Mouse (Mus musculus) heart, adult 2 months (tissue): Measurements from ENCODE around the gene Hsd11b2. TPM values are rescaled to one million over a fixed set of nuclear protein-coding genes. Genes with fewer than 3 reads are reported as not detected.

Source experiments
- DNase-seq, 2 experiments: peaks; one replicate each; pipeline ENCODE4 v3.0.0; 2021
- H3K27ac ChIP-seq: fragments of 200-600 bp; 2 replicates; pipeline ENCODE4 v1.8.1; 2022
- H3K27me3 ChIP-seq: fragments of 200-500 bp; 2 replicates; pipeline ENCODE4 v1.6.1; 2012; ENCODE audit warnings: mild to moderate bottlenecking, low read length, inconsistent platforms, mixed read lengths; ENCODE audit not compliant: control insufficient read depth, insufficient read depth
- H3K36me3 ChIP-seq: fragments of 200-500 bp; 2 replicates; pipeline ENCODE4 v1.6.1; 2012; ENCODE audit warnings: low read length, inconsistent platforms; ENCODE audit not compliant: control insufficient read depth, insufficient read depth
- H3K4me1 ChIP-seq: fragments of 200-500 bp; 2 replicates; pipeline ENCODE4 v1.6.1; 2011; ENCODE audit warnings: low read length; ENCODE audit not compliant: control insufficient read depth, insufficient read depth
- H3K4me3 ChIP-seq: fragments of 200-600 bp; 2 replicates; pipeline ENCODE4 v1.8.1; 2022
- H3K79me2 ChIP-seq: fragments of 200-500 bp; replicated peaks from 2 replicates; pipeline ENCODE4 v1.6.1; 2012; ENCODE audit warnings: mild to moderate bottlenecking, inconsistent platforms, low read length, moderate library complexity, mixed read lengths; ENCODE audit not compliant: control insufficient read depth, insufficient read depth
- H3K9ac ChIP-seq: fragments of 200-500 bp; 2 replicates; pipeline ENCODE4 v1.6.1; 2012; ENCODE audit warnings: low read depth, mild to moderate bottlenecking, control low read depth, inconsistent platforms, low read length, mixed read lengths
- CTCF ChIP-seq: fragments of 200-600 bp; IDR thresholded peaks from 2 replicates; pipeline ENCODE4 v1.8.1; 2022; ENCODE audit warnings: antibody characterized with exemption, mild to moderate bottlenecking, moderate library complexity
- EP300 ChIP-seq: fragments of 200-500 bp; IDR thresholded peaks from 2 replicates; pipeline ENCODE4 v1.6.1; 2011; ENCODE audit warnings: low read depth, low read length, control low read depth; ENCODE audit not compliant: insufficient read depth
- POLR2A ChIP-seq: fragments of 200-500 bp; IDR thresholded peaks from 2 replicates; pipeline ENCODE4 v1.6.1; 2011; ENCODE audit warnings: mild to moderate bottlenecking, low read depth, low read length, control low read depth; ENCODE audit not compliant: insufficient read depth
- WGBS: fragments of 180-500 bp; shearing (Covaris S2); methylation state at CpG from one replicate; pipeline ENCODE4 v1.1.7; 2018; 5-methylcytosine and 5-hydroxymethylcytosine counted together
- intact Hi-C: fragments of 180-260 bp; cut with DNase I; formaldehyde crosslinking; loops from one replicate; pipeline ENCODE4 v1.15.1; 2025
- polyA plus RNA-seq: library from polyadenylated mRNA; depleted of rRNA; stranded (reverse); fragments of >200 nt; gene quantifications from 2 replicates; pipeline ENCODE4 v1.2.3, GENCODE M21; 2012; rRNA removed
- total RNA-seq, 2 experiments: library from RNA; stranded (reverse); gene quantifications; 2 replicates each; pipeline ENCODE4 v1.2.3; 2021

The Hsd11b2 gene
- total and polyA plus RNA-seq, 3 experiments = 0.08 to 0.23 TPM; not detected in 1

- no peaks in the 10 kb centered on the region for H3K79me2 ChIP-seq
- no peaks in the 10 kb centered on the region for H3K36me3 ChIP-seq
- TF ChIP-seq CTCF (no peak), POLR2A (no peak), EP300 (no peak)
- intact Hi-C loops = no loop called here
- no peak overlapping the region for H3K4me3 ChIP-seq
- no peak overlapping the region for H3K9ac ChIP-seq
- H3K4me1 ChIP-seq = peaks cover 3% of the 10 kb centered on the region
- H3K27me3 ChIP-seq = no peaks in the 10 kb centered on the region
- 80% methylated on average over 9 of the region's 9 CpGs for WGBS
- no peak for DNase-seq
- no peak overlapping the region for H3K27ac ChIP-seq
Observed at GRCm38 (mm10) chr8:105571810-105572209, 53.3 kb downstream of the Hsd11b2 start.

GRCm38 (mm10) chr8:105573427-105573826 lies 54.9 kb downstream of the Hsd11b2 start:
- H3K27ac ChIP-seq = no peak overlapping the region
- intact Hi-C loops = no loop called here
- H3K27me3 ChIP-seq = no peaks in the 10 kb centered on the region
- peak; percentile 33 to 44 for DNase-seq
- no peaks in the 10 kb centered on the region for H3K36me3 ChIP-seq
- TF ChIP-seq CTCF = no peak
- no peak for TF ChIP-seq EP300
- no peak for TF ChIP-seq POLR2A
- H3K9ac ChIP-seq = no peak overlapping the region
- no peaks in the 10 kb centered on the region; the same call in 1 of the 2 replicates for H3K4me1 ChIP-seq
- no peaks in the 10 kb centered on the region for H3K79me2 ChIP-seq
- H3K4me3 ChIP-seq = no peak overlapping the region

Other genes with a start within 250 kb of the Hsd11b2 start
- gene Hsf4, start 249.0 kb upstream of the Hsd11b2 start, total RNA-seq = 1 to 10 TPM; 2.7 to 3.9 TPM
- 4.3 and 5.4 TPM in 2 replicates for gene Hsf4, start 249.0 kb upstream of the Hsd11b2 start, polyA plus RNA-seq
- gene Nol3, start 242.6 kb upstream of the Hsd11b2 start, total RNA-seq = 10 to 100 TPM; 19.7 to 23.0 TPM
- gene Nol3, start 242.6 kb upstream of the Hsd11b2 start, polyA plus RNA-seq = 17.3 and 19.1 TPM in 2 replicates
- gene 4931428F04Rik, start 228.9 kb upstream of the Hsd11b2 start, total RNA-seq = 1 to 10 TPM; 1.1 to 1.2 TPM
- 2.1 and 3.5 TPM in 2 replicates for gene 4931428F04Rik, start 228.9 kb upstream of the Hsd11b2 start, polyA plus RNA-seq
- 1 to 10 TPM; 3.9 to 4.7 TPM for gene Exoc3l, start 222.7 kb upstream of the Hsd11b2 start, total RNA-seq
- gene Exoc3l, start 222.7 kb upstream of the Hsd11b2 start, polyA plus RNA-seq = 10.5 and 11.8 TPM in 2 replicates
- 10 to 100 TPM; 21.1 to 21.5 TPM for gene E2f4, start 221.1 kb upstream of the Hsd11b2 start, total RNA-seq
- 61.8 and 62.8 TPM in 2 replicates for gene E2f4, start 221.1 kb upstream of the Hsd11b2 start, polyA plus RNA-seq
- under 1 TPM; 0.70 to 0.73 TPM for gene Elmo3, start 213.2 kb upstream of the Hsd11b2 start, total RNA-seq
- gene Elmo3, start 213.2 kb upstream of the Hsd11b2 start, polyA plus RNA-seq = 2.8 and 3.5 TPM in 2 replicates
- 1 to 10 TPM in 1 of 2 experiments, under 1 TPM in 1; 0.93 to 1.1 TPM for gene Lrrc29, start 192.5 kb upstream of the Hsd11b2 start, total RNA-seq
- 1.6 and 2.2 TPM in 2 replicates for gene Lrrc29, start 192.5 kb upstream of the Hsd11b2 start, polyA plus RNA-seq
- 10 to 100 TPM; 24.1 to 26.6 TPM for gene Tmem208, start 192.4 kb upstream of the Hsd11b2 start, total RNA-seq
- gene Tmem208, start 192.4 kb upstream of the Hsd11b2 start, polyA plus RNA-seq = 43.6 and 51.9 TPM in 2 replicates
- gene Fhod1, start 170.8 kb upstream of the Hsd11b2 start, total RNA-seq = 1 to 10 TPM; 4.4 to 6.9 TPM
- gene Fhod1, start 170.8 kb upstream of the Hsd11b2 start, polyA plus RNA-seq = 14.2 and 17.3 TPM in 2 replicates
- under 1 TPM; 0.36 to 0.37 TPM for gene Slc9a5, start 169.9 kb upstream of the Hsd11b2 start, total RNA-seq
- gene Slc9a5, start 169.9 kb upstream of the Hsd11b2 start, polyA plus RNA-seq = 1.7 and 2.1 TPM in 2 replicates
- gene Plekhg4, start 145.5 kb upstream of the Hsd11b2 start, total RNA-seq = under 1 TPM in 1 of 2 experiments, not detected in 1; 0.10 TPM
- 0.20 and 0.29 TPM in 2 replicates for gene Plekhg4, start 145.5 kb upstream of the Hsd11b2 start, polyA plus RNA-seq
- under 1 TPM; 0.13 to 0.25 TPM for gene Kctd19, start 105.3 kb upstream of the Hsd11b2 start, total RNA-seq
- gene Kctd19, start 105.3 kb upstream of the Hsd11b2 start, polyA plus RNA-seq = 0.08 and 0.15 TPM in 2 replicates
- gene Lrrc36, start 105.2 kb upstream of the Hsd11b2 start, total RNA-seq = under 1 TPM; 0.45 to 0.47 TPM
- 0.67 and 0.94 TPM in 2 replicates for gene Lrrc36, start 105.2 kb upstream of the Hsd11b2 start, polyA plus RNA-seq
- gene Tppp3, start 47.2 kb upstream of the Hsd11b2 start, total RNA-seq = 10 to 100 TPM; 35.0 to 48.8 TPM
- gene Tppp3, start 47.2 kb upstream of the Hsd11b2 start, polyA plus RNA-seq = 73.7 and 89.2 TPM in 2 replicates
- 10 to 100 TPM; 13.0 to 13.3 TPM for gene Zdhhc1, start 21.9 kb upstream of the Hsd11b2 start, total RNA-seq
- 37.5 and 40.5 TPM in 2 replicates for gene Zdhhc1, start 21.9 kb upstream of the Hsd11b2 start, polyA plus RNA-seq
- gene Atp6v0d1, start 47.3 kb downstream of the Hsd11b2 start, total RNA-seq = 10 to 100 TPM; 46.4 to 48.9 TPM
- gene Atp6v0d1, start 47.3 kb downstream of the Hsd11b2 start, polyA plus RNA-seq = 61.7 and 69.0 TPM in 2 replicates
- 10 to 100 TPM; 42.5 to 51.6 TPM for gene Ripor1, start 86.5 kb downstream of the Hsd11b2 start, total RNA-seq
- 39.2 TPM in 2 replicates for gene Ripor1, start 86.5 kb downstream of the Hsd11b2 start, polyA plus RNA-seq
- gene Ctcf, start 117.8 kb downstream of the Hsd11b2 start, total RNA-seq = 10 to 100 TPM; 41.4 to 41.9 TPM
- gene Ctcf, start 117.8 kb downstream of the Hsd11b2 start, polyA plus RNA-seq = 9.3 and 13.6 TPM in 2 replicates
- not detected for gene Agrp, start 118.6 kb downstream of the Hsd11b2 start, total RNA-seq
- gene Agrp, start 118.6 kb downstream of the Hsd11b2 start, polyA plus RNA-seq = 0.31 TPM in 1 of 2 replicates, not detected in the other
- under 1 TPM; 0.16 to 0.25 TPM for gene Carmil2, start 167.5 kb downstream of the Hsd11b2 start, total RNA-seq
- gene Carmil2, start 167.5 kb downstream of the Hsd11b2 start, polyA plus RNA-seq = 0.29 and 1.4 TPM in 2 replicates
- gene Acd, start 182.3 kb downstream of the Hsd11b2 start, total RNA-seq = 10 to 100 TPM in 1 of 2 experiments, 1 to 10 TPM in 1; 10.0 to 11.1 TPM
- 19.7 and 22.3 TPM in 2 replicates for gene Acd, start 182.3 kb downstream of the Hsd11b2 start, polyA plus RNA-seq
- 1 to 10 TPM; 5.5 to 6.8 TPM for gene Pard6a, start 182.4 kb downstream of the Hsd11b2 start, total RNA-seq
- gene Pard6a, start 182.4 kb downstream of the Hsd11b2 start, polyA plus RNA-seq = 12.0 and 18.6 TPM in 2 replicates
- gene 4933405L10Rik, start 188.9 kb downstream of the Hsd11b2 start, total RNA-seq = not detected
- gene 4933405L10Rik, start 188.9 kb downstream of the Hsd11b2 start, polyA plus RNA-seq = not detected in 2 replicates
- gene Enkd1, start 189.5 kb downstream of the Hsd11b2 start, total RNA-seq = 1 to 10 TPM; 1.4 to 1.9 TPM
- gene Enkd1, start 189.5 kb downstream of the Hsd11b2 start, polyA plus RNA-seq = 2.0 and 2.2 TPM in 2 replicates
- 1 to 10 TPM; 3.7 TPM for gene Gfod2, start 239.9 kb downstream of the Hsd11b2 start, total RNA-seq
- 2.3 and 3.0 TPM in 2 replicates for gene Gfod2, start 239.9 kb downstream of the Hsd11b2 start, polyA plus RNA-seq